Mouse (Mus musculus): Measurements from ENCODE around the gene Lsm4.
A peak's percentile ranks its signal among the peaks of the same experiment; 100 is the strongest.

Gene Lsm4

GRCm38 (mm10) chr8:70678679-70679078, 5.6 kb downstream of the Lsm4 start:
- DNase-seq (ENCODE audit: low read depth, low spot score) = no peak

- no peak for DNase-seq (ENCODE audit: low read depth, low spot score)
Observed at GRCm38 (mm10) chr8:70679404-70679803, 6.4 kb downstream of the Lsm4 start.

- DNase-seq (ENCODE audit: low read depth, low spot score) = no peak
Observed at GRCm38 (mm10) chr8:70680039-70680438, 7.0 kb downstream of the Lsm4 start.

- DNase-seq (ENCODE audit: low read depth, low spot score) = no peak
Observed at GRCm38 (mm10) chr8:70681410-70681809, 8.4 kb downstream of the Lsm4 start.

- peak; percentile 84 for DNase-seq (ENCODE audit: low read depth, low spot score)
Observed at GRCm38 (mm10) chr8:70682193-70682592, 9.1 kb downstream of the Lsm4 start.

GRCm38 (mm10) chr8:70682692-70683091, 9.6 kb downstream of the Lsm4 start:
- no peak for DNase-seq (ENCODE audit: low read depth, low spot score)

GRCm38 (mm10) chr8:70684291-70684690, 11.2 kb downstream of the Lsm4 start:
- DNase-seq (ENCODE audit: low read depth, low spot score) = peak; percentile 96

GRCm38 (mm10) chr8:70687576-70687975, 14.5 kb downstream of the Lsm4 start:
- no peak for DNase-seq (ENCODE audit: low read depth, low spot score)

- no peak for DNase-seq (ENCODE audit: low read depth, low spot score)
Observed at GRCm38 (mm10) chr8:70688136-70688535, 15.1 kb downstream of the Lsm4 start.

GRCm38 (mm10) chr8:70689892-70690390, 16.9 kb downstream of the Lsm4 start:
- no peak for DNase-seq (ENCODE audit: low read depth, low spot score)

GRCm38 (mm10) chr8:70691230-70691629, 18.2 kb downstream of the Lsm4 start:
- no peak for DNase-seq (ENCODE audit: low read depth, low spot score)

GRCm38 (mm10) chr8:70691727-70692231, 18.7 kb downstream of the Lsm4 start:
- DNase-seq (ENCODE audit: low read depth, low spot score) = no peak

- no peak for DNase-seq (ENCODE audit: low read depth, low spot score)
Observed at GRCm38 (mm10) chr8:70693636-70694035, 20.6 kb downstream of the Lsm4 start.

GRCm38 (mm10) chr8:70695318-70696018, 22.4 kb downstream of the Lsm4 start:
- DNase-seq (ENCODE audit: low read depth, low spot score) = no peak

GRCm38 (mm10) chr8:70696019-70696885, 23.2 kb downstream of the Lsm4 start:
- DNase-seq (ENCODE audit: low read depth, low spot score) = peak; percentile 71

GRCm38 (mm10) chr8:70696946-70697345, 23.9 kb downstream of the Lsm4 start:
- DNase-seq (ENCODE audit: low read depth, low spot score) = no peak

GRCm38 (mm10) chr8:70697366-70698250, 24.6 kb downstream of the Lsm4 start:
- DNase-seq (ENCODE audit: low read depth, low spot score) = no peak

- DNase-seq (ENCODE audit: low read depth, low spot score) = peak; percentile 100
Observed at GRCm38 (mm10) chr8:70698310-70699109, 25.5 kb downstream of the Lsm4 start, which contains the start of gene Jund. Gene Jund (plus strand): TSS chr8:70698949.

- DNase-seq (ENCODE audit: low read depth, low spot score) = no peak
Observed at GRCm38 (mm10) chr8:70699116-70699833, 26.2 kb downstream of the Lsm4 start.
